18 mouse cellular contexts compared by ENCODE assay signal in genomic region chr6:50362704-50363261, GRCm38 (mm10).
DNase-seq lines count a peak whose midpoint lies in the region; ATAC-seq and TF ChIP-seq lines count a peak whose summit lies in the region.
"Had no signal": no experiment of that assay in that cellular context is flagged by ENCODE, and none has a peak within 500 bp of the region (broad histone marks: within the 10 kb centered on the region; RNA-seq: fewer than 3 reads in every experiment).

No protein-coding gene starts in this region.

- H3K27me3 ChIP-seq in small intestine, adult 2 months (ENCODE audit: control insufficient read depth, insufficient read depth, low read length) = no peaks in the 10 kb centered on the region
- no peaks in the 10 kb centered on the region for H3K27me3 ChIP-seq in cerebellum, adult 2 months (ENCODE audit: control insufficient read depth, insufficient read depth, low read length)
- H3K27me3 ChIP-seq: embryonic facial prominence, embryonic 12.5 days; heart, embryonic 15.5 days; hindbrain, embryonic 15.5 days; kidney, embryonic 15.5 days; limb, embryonic 13.5 days; liver, embryonic 12.5 days had no signal

- DNase-seq in adrenal gland, postnatal 14 days = peak; percentile 58
- no peak for DNase-seq in adrenal gland, postnatal 4 days (ENCODE audit: low spot score in 2 of 2)
- peak; percentile 23 for DNase-seq in retina, postnatal 1 day
- DNase-seq in retina, embryonic 14.5 days (ENCODE audit: low spot score) = no peak
- DNase-seq in cerebellum, adult 2 months = no peak
- DNase-seq: cerebellum, adult 9-11 months; layer of hippocampus, postnatal 36 days; lung, adult 18-20 months; lung, postnatal 10 days had no signal

- H3K4me1 ChIP-seq in small intestine, adult 2 months (ENCODE audit: control insufficient read depth, insufficient read depth, insufficient read length, low read length) = peaks cover 36% of the 10 kb centered on the region
- H3K4me1 ChIP-seq in cerebellum, adult 2 months (ENCODE audit: control insufficient read depth, insufficient read depth, low read length) = peaks cover 16% of the 10 kb centered on the region
- H3K4me1 ChIP-seq: liver, embryonic 12.5 days had no signal

- H3K4me3 ChIP-seq in small intestine, adult 2 months (ENCODE audit: low read depth, low read length) = no peak overlapping the region
- H3K4me3 ChIP-seq in cerebellum, adult 2 months (replicated peaks; ENCODE audit: insufficient read depth, low read depth, low read length) = no peak overlapping the region
- H3K4me3 ChIP-seq: embryonic facial prominence, embryonic 12.5 days; heart, embryonic 15.5 days; hindbrain, embryonic 15.5 days; kidney, embryonic 15.5 days; limb, embryonic 13.5 days; liver, embryonic 12.5 days; midbrain, embryonic 10.5 days had no signal

- no peak for TF ChIP-seq CTCF in small intestine, adult 2 months (IDR thresholded peaks at IDR 0.05; ENCODE audit: extremely low read depth, insufficient read length, insufficient replicate concordance, low read depth, low read length)
- no peak for TF ChIP-seq CTCF in cerebellum, adult 2 months (IDR thresholded peaks at IDR 0.05; ENCODE audit: borderline replicate concordance, insufficient read depth, low read depth, low read length)

- peaks cover 2% of the 10 kb centered on the region; the same call in 1 of the 2 replicates for H3K36me3 ChIP-seq in small intestine, adult 2 months (ENCODE audit: control insufficient read depth, insufficient read depth, low read length)
- H3K36me3 ChIP-seq: embryonic facial prominence, embryonic 12.5 days; heart, embryonic 15.5 days; hindbrain, embryonic 15.5 days; limb, embryonic 13.5 days; liver, embryonic 12.5 days had no signal

- no peak for TF ChIP-seq POLR2A in small intestine, adult 2 months (IDR thresholded peaks at IDR 0.05; ENCODE audit: low read depth, low read length)
- TF ChIP-seq POLR2A in cerebellum, adult 2 months (IDR thresholded peaks at IDR 0.05; ENCODE audit: borderline replicate concordance, insufficient read depth, low read length) = no peak

- WGBS in small intestine, adult 2 months = 32% methylated on average over 4 of the region's 4 CpGs
- 86% methylated on average over 4 of the region's 4 CpGs for WGBS in cerebellum, adult 2 months

- H3K27ac ChIP-seq in small intestine, adult 2 months (ENCODE audit: insufficient read depth, low read depth, low read length) = peak overlapping the region; percentile 71
- H3K27ac ChIP-seq in cerebellum, adult 2 months (ENCODE audit: insufficient read depth, low read length) = no peak overlapping the region
- H3K27ac ChIP-seq: embryonic facial prominence, embryonic 12.5 days; heart, embryonic 15.5 days; hindbrain, embryonic 15.5 days; kidney, embryonic 15.5 days; limb, embryonic 13.5 days; liver, embryonic 12.5 days; midbrain, embryonic 10.5 days had no signal

- ATAC-seq in CD4-positive, CD25-positive, alpha-beta regulatory T cell, adult 4 months = peak; percentile 67
- ATAC-seq: liver, embryonic 12.5 days had no signal

Comparison
In these comparisons a context has a peak if more than half of its experiments do, and no peak if none do; other contexts are left out.
1. DNase-seq: peak in adrenal gland, postnatal 14 days (single experiment) and retina, postnatal 1 day (single experiment); none in adrenal gland, postnatal 4 days (0 of 2), retina, embryonic 14.5 days (single experiment) and cerebellum, adult 2 months (0 of 2).